Mouse (Mus musculus): Measurements from ENCODE around the gene Nuf2.
"Not testable (repeated sequence)": the region's sequence is repeated elsewhere in the genome, so short reads cannot be mapped to it uniquely, and the experiment has no call there.

Gene Nuf2

DNA sequence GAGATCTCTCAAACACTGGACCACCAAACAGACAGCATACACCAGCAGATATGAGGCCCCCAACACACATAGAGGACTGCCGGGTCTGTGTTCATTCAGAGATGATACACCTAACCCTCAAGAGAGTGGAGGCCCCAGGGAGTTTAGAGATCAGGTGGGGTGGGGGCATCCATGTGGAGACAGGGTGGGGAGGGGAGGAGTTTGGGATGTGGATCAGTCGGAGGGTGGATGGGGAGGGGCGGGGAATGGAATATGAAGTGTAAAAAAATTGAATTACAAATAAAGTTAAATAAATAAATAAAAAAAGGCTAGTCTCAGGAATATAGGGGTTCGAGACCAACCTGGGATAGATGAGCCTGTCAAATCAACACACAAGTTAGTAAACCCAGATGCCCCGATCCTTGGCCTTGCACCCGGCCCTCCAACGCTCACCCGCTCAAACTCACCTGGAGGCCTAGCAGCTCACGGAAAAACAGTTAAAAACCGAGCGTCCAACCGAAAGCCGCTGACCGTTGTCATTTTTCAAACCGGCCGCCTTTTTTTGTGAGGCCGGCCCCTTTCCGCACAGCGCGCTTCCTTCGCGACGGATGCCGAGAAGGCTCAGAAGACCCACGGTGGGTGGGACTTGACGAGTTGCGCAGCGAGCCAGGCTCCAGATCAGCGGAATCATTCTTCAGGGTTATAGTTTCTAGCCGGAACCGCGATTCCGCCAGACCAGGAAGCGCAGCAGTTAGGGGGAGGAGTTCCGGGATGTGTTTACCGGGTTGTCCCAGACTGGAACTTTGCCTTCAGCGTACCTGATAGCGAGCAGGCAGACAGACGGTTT, at the start of gene Nuf2:
Gene Nuf2 (minus strand): TSS at position 589 of the 826 bp plus-strand sequence.
- DNase-seq = peak; percentile 95

DNA sequence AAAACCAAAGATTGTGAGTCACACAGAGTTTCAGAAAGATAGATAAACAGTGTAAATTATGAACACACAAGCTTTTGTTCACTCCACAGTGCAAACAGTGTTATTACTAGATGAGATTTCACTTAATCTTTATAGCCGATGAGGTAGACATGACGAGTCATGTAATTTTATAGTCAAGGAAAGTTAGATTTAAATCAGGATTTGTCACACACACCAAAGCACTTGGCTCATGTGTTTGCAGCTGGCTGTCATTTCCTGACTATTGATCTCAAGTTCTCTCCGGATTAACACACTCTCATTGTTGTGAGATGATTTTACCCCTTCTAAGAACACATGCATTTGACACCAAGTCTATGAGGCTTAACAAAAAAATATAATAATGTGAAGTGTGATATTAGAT, 48.3 kb upstream of the Nuf2 start:
- DNase-seq = no peak

DNA sequence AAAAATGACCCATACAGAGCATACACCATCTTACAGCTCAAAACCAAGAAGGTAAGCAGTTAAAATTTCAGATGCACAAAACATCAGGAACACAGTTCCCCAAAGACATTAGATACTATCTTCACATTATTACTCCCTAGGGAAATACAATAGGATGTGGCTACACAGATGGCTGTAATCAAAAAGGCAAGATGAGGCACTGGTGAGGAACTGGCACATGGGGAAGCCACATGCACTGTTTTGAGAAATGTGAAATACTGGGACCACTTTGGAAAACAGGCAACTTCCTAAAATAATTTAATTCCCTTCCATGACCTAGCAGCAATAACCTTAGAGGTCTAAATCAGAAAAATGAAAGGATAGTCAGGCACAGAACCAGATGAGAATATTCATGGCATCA, 42.9 kb upstream of the Nuf2 start:
- no peak for DNase-seq

DNA sequence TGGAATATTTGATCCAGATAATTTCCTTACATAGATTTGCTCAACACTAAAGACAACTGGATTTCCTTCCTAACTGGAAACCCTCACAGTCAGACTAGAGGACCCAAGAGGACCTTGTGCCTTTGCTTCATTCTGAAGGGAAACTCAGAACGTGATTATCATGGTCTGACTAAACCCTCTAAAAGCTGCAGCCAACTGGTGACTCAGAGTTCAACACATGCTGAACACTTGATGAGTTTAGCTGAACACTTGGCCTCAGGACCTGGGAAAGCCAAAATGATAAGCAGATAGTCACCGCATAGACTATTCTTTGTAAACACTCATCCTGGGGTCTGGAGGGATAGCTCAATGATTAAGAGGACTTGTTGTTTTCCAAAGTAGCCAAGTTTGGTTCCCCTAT, 24.4 kb upstream of the Nuf2 start:
- no peak for DNase-seq

DNA sequence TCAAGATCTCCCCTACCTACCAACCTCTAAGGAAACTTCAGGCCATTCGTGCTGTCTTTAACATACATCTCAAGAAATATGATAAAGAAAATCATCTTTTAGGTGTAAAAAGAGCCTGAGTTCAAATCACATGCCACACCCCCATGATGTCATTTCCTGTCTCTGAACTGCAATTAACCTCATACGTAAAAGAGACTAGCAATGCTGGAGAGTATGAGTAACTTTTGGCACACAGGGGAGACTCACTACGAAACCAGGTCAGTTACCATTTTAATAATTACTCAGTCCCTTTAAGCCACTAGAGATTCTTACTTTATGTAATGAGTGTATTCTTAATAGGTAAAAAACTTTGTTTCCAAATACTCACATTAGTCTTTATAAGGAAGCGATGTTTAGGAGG, 23.8 kb upstream of the Nuf2 start:
- DNase-seq = no peak

DNA sequence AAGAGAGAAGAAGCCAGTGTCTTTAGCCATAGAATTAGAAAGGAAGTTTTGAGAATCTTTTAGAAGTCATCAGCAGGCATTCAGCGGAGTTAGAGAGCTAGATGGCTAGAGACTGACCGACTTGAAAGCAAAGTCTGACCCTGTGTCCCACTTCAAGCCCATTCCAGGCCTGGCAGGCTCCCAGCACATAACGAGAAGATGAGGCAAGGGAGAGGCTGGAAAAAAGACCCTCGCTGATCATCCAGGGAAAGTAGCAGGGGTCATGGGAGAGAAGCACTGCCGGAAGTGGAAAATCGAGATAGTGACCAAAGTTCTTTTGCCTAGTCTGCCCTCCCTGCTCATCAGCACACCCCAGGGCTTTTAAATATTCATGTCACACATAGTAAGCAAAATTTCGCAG, 22.2 kb upstream of the Nuf2 start:
- DNase-seq = no peak

DNA sequence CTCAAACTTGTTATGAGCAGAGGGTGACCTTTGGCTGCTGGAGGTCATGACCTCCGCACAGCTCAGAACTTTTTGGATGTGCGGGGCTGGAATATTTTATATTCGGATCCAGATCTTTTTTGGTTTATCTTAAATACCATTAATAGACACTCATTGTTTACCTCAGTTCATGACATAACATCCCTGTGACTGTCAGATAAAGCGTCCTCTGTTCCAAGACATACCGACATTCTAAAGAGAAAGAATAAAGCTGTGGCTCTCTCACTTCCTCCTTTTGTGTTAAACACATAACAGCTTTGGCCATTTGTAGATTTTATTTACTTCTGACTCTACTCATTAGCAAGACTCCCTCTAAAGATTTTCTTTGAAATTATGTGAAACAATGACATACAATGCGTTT, 9.2 kb upstream of the Nuf2 start:
- no peak for DNase-seq

DNA sequence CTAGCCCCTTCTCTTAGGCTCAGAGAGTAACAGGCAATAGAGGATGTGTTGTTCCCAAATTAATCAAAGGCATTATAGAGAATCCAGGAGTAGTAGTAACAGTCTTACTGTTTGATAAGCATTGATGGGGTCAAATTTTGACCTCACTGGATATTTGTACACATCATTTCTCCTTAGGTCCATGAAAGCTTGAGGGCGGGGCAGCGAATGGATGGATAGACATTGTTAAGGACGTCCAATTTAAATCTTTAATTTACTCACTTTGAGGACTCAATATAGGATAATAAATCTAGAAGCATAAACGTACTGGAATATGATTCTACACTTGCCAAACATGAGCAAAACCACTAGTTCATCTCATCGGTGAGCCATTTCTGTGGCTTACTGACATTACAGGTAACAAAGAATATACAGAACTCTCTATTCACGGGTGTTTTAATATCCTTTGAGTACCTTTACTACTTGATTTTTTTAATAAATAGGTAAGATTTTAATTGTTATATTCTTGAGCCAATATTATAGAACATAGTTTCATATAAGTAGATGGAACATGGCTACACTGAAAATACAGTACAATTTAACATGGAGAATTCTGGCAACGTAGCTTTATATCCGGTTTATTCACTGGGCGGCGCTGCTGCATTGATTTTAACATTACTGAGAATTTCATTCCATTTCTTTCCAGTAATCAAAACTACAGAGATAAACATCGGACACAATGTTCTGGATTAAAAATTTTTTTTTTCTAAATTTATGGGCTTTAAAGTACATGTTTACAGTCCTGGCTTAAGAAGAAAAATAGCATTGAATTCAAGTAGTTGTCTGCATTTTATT, 655 bp upstream of the Nuf2 start:
- peak; percentile 75 for DNase-seq

DNA sequence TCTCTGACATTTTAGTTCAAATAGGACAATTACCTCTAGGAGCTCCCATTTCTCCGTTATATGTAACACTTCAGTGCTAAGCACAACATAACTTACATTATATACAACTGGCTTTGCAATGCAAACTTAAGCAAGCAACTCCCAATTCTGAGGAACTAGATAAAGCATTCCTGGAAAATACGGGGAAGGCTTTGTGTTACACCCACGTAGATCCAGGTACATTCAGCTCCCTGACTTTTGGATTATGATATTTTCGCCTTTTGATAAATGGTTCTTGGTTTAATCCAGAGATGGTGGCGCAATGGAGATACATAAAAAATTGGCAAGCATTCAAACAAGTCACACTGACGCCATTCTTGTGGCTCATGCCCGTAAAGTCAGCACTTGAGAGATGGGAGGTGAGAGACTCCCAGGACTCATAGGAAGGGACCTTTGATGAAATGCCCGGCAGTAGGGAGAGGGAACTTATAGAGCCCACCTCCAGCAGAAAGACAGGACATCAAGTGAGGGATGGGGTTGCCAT, 1.2 kb downstream of the Nuf2 start:
- no peak for DNase-seq

DNA sequence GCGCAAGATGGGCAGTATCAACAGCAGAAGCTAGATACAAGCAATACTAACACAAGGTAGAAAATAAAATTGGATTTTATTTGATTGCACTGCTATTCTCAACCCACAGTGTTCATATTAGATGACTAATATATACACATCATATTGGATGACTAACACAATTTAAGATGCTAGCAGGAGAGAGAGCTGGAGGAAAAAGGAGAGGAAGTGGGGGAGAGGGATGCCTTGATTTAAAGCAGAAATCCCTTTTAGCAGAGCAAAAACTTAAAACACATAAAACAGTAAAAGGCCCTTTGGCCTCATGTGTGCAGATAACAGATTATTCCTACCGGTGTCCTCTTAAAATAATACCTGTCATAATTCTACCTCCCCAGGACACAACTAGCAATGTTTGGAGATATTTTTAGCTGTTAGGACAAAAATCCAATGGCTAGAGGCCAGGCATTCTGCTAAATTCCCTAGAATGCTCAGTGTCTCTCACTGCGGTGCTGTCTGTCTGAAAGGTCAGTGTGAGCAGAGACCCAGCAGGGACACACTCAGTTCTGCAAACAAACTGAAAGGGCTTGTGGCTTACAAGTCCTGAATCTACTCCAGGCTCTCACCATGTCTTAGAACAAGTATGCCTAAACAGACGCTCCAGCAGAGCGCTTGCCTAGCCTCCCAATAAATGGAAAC, 5.1 kb downstream of the Nuf2 start:
- no peak for DNase-seq

DNA sequence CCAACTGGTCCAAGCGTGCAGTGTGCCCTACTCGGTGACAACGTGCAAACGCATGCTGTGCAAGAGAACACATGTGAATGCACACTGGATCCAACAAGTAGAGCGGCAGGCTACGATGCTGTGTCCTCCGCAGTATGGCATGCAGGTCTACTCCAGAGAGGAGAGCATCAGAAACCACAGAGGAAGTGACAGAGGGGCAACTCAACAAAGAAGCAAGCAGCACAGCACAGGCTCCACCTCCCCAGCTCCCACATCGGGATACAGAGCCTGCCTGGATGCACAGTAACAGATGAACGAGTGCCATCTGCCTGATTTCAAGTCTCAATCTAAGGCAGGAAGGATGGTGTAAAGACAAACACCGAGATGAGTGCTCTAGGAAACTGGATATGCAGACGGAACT, 11.9 kb downstream of the Nuf2 start:
- no peak for DNase-seq

DNA sequence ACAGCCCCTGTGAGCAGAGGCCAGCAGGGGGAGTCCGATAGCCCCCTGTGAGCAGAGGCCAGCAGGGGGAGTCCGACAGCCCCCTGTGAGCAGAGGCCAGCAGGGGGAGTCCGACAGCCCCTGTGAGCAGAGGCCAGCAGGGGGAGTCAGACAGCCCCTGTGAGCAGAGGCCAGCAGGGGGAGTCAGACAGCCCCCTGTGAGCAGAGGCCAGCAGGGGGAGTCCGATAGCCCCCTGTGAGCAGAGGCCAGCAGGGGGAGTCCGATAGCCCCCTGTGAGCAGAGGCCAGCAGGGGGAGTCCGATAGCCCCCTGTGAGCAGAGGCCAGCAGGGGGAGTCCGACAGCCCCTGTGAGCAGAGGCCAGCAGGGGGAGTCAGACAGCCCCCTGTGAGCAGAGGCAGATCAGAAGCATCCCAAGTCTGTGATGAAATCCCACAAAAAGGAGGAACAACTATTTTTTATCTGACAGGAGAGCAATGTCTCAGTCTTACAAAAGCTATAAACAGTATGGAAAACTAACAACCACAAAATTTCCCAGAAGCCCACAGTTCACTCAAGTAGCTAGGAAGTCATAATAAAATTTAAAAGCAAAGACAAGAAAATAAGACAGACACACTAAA, 13.3 kb downstream of the Nuf2 start:
- DNase-seq = not testable (repeated sequence)

DNA sequence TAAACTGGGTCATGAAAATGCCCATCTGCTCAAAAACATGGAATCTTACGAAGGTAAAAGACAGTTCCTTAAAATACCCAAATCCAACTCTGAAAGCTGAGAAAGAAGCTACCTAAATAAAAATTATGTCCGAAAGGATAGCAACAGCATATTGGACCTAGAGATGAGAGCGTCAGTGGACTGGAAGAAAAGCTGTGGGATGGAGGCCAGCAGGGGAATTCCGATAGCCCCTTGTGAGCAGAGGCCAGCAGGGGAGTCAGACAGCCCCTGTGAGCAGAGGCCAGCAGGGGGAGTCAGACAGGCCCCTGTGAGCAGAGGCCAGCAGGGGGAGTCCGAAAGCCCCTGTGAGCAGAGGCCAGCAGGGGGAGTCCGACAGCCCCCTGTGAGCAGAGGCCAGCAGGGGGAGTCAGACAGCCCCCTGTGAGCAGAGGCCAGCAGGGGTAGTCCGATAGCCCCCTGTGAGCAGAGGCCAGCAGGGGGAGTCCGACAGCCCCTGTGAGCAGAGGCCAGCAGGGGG, 13.8 kb downstream of the Nuf2 start:
- no peak for DNase-seq

DNA sequence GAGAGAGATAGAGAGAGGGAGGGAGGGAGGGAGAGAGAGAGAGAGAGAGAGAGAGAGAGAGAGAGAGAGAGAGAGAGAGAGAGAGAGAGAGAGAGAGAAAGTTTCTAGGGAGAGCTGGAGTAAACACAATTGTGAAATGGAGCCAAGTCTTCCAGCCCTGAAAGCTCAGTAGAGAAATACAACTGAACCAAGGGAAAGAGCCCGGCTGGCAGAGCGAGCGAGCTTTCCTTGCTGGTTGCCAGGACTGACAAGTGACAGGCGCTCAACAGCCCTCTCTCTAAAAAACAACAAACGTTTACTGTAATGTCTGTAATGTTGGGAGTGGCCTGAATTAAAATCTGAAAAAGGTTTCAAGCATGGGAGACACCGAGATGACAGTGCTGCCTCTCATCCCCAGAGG, 24.9 kb downstream of the Nuf2 start:
- DNase-seq = no peak

DNA sequence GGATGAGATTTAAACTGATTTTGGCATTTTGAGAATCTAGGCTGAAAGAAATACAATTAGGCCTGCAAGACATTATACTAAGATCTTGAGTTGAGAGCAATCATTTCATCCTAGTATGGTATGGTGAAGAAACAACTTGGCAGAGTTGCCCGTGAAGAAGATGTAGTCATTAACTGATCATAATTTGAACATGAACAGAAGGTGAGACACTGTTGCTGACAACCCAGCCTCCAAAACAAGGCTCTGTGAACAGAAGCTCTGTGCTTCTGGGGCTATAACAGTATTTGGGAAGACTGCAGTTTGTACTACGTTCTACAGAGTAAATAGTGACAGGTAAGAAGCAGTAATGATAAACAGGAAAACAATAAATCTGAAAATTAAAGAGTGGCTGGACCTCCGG, 28.4 kb downstream of the Nuf2 start:
- DNase-seq = no peak

DNA sequence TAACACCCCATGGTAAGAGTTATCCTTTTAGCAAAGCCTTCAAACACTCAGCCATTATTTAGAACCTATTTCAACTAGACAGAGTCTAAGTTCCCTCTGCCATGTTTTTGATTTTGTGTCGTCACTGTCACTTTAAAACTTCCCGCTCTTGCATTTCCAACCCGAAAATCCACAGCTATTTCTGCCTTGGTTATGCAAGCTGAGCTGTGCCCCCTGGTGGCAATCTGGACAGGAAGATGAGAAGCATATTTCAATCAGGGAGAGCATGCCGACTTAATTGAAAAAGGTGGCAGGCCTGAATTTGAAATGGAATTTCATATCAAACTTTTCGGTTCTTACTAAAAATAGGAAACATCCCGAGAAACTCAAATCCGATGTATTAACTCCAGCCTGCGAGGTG, 35.6 kb downstream of the Nuf2 start:
- DNase-seq = peak; percentile 31

DNA sequence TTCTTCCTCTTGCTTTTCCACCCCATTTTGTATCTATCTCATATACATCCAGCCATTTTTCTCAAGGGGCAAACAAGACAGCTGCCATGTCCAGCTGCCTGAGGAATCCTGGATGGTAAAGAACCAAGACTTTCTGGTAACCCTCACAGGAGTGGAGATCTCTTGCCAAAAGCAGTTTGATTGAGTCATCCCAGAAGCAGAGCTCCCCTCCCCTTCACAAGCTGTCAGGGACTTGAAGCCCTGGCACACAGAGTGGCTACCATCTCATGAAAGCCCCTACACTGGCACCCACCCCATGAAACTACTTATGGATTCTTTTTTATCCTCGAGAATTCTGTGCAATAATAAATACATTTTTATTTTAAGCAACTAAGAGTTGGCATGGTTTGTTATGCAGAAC, 39.7 kb downstream of the Nuf2 start:
- DNase-seq = no peak

DNA sequence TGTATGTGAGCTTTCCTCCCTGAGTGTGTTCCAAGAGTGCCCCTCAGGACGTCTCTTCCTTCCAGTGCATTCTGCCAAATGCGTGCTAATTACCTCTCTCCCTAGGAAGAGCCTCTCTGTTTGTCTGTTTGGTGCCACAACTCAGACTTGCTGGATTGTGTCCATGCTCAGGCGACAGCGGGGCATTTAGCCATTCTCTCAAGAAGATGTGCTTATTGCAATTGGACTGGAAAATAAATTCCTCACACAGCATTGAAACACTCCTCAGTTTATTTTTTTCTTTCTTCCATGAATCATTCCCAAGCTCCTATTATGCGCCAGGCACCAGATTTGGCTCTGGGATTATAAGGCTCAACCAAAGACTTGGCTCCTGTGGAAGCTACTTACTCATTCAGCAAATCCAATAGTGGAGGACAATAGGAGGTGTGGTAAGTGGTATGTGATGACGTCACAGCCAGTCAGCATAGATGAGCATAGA, 45.8 kb downstream of the Nuf2 start:
- no peak for DNase-seq

DNA sequence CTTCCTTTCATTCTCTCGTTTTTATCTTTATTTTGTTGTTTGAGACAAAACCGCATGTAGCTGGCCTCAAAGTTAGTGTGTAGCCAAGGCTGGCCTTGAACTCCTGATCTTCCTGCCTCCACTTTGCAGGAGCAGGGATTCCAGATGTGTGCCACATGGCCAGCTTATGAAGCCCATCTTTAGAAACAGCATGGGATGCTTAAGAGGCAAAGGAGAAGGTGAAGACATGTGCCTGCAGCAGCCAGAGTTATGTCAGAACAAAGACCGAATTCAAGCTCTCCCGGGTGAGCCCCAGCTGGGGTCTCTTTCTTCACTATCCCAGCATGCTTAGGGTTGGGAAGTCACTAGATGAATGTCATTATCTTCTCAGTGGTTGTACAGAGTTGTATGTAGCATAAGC, 46.7 kb downstream of the Nuf2 start:
- no peak for DNase-seq

DNA sequence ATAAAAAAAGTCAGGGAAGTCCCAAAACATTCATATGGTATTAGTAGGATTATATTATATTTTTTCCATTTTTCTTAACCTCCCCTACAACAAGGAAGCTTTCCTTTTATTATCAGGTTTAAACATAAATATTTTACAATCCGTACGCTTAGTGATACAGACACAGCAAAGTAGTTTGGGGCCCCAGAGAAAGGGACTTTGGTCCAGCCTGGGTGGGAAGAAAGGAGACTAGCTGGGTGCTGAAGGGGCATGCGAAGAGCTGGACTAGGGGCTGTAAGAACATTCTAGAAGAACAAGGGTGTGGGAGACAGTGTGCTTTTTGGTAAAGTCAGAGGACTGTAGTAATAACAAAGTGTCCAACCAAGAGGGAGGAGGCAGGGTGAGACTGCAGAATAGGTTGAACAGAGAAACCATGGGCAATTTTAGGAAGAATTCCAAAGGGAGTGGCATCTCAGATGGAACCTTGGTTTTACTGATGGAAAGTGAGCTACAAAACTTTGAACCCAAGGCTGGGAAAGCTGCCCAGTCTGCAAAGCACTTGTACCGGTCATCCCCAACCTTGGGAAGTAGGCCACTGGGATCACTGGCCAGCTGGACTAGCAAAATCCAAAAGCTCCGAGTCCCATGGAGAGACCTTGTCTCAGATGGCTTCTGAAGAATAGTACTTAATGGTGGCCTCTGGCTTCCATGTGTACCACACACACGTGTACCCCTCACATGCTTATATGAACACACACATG, 48.5 kb downstream of the Nuf2 start:
- DNase-seq = no peak

DNA sequence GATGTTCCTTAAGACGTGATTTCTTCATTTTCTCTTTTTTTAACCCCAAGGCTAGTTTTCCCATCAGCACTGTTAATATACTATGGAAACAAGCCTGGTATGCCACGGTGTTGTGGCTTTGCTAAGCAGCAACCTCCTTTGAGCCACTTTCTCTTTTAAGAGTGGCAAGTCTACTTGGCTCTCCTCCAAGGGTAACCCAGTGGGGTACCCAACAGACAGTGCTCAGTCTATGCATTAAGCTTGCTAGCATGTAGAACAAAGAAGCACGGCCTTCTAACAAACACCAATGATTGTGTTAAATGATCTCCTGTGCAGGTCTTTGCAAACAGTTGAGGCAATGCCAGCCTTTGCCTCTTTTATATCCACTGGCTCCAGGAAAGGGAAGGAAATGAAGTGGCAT, 60.1 kb downstream of the Nuf2 start:
- DNase-seq = no peak

DNA sequence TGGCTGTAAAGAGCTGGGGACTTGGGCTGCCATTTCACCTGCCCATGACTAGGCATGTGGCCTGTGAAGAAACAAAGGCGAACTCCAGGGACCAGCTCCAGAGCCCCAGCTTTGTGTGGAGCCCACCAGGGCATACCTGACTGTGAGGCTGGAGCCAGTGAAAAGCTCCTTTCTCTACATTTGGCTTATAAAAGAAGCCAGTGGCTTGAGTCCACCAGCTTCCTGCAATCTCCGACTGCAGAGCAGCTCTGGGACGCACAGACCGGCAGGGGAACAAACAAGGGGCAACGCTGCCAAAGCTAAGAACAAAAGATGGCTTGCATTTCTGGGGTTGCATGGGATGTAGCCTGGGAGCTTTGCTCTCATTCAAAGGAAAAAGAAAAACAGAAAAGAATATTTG, 63.5 kb downstream of the Nuf2 start:
- no peak for DNase-seq

Measured in thymus, postnatal 4 days (tissue).